22 mouse cellular contexts compared by ENCODE assay signal in genomic region chr15:12415536-12416200, GRCm38 (mm10).
DNase-seq lines count a peak whose midpoint lies in the region; ATAC-seq and TF ChIP-seq lines count a peak whose summit lies in the region.
"Had no signal": no experiment of that assay in that cellular context is flagged by ENCODE, and none has a peak within 500 bp of the region (broad histone marks: within the 10 kb centered on the region; RNA-seq: fewer than 3 reads in every experiment).

No protein-coding gene starts in this region.

- intact Hi-C loops in gastrocnemius, adult 2 months (cut with DNase I), result no loop called here

- no peaks in the 10 kb centered on the region for H3K36me3 ChIP-seq in intestine, embryonic 16.5 days (ENCODE audit: control insufficient read depth, insufficient read depth, low read length)
- no peaks in the 10 kb centered on the region for H3K36me3 ChIP-seq in intestine, embryonic 15.5 days
- H3K36me3 ChIP-seq: hindbrain, embryonic 13.5 days; lung, embryonic 15.5 days had no signal

- no peaks in the 10 kb centered on the region for H3K9me3 ChIP-seq in intestine, embryonic 16.5 days (ENCODE audit: control insufficient read depth, low read length)
- H3K9me3 ChIP-seq in intestine, embryonic 15.5 days, result no peaks in the 10 kb centered on the region
- H3K9me3 ChIP-seq: hindbrain, embryonic 13.5 days; limb, embryonic 13.5 days; lung, embryonic 15.5 days had no signal

- no peaks in the 10 kb centered on the region for H3K27me3 ChIP-seq in intestine, embryonic 16.5 days (replicated peaks; ENCODE audit: control insufficient read depth, insufficient read depth, low read length)
- H3K27me3 ChIP-seq in intestine, embryonic 15.5 days (replicated peaks), result no peaks in the 10 kb centered on the region
- H3K27me3 ChIP-seq: CH12.LX; hindbrain, embryonic 13.5 days; limb, embryonic 13.5 days; lung, embryonic 15.5 days had no signal

- TF ChIP-seq CTCF in gastrocnemius, adult 2 months (IDR thresholded peaks at IDR 0.05), result no peak

- H3K27ac ChIP-seq in gastrocnemius, adult 2 months, result peak overlapping the region; percentile 2
- H3K27ac ChIP-seq in intestine, embryonic 16.5 days (ENCODE audit: low read length), result peak overlapping the region; percentile 55; the same call in 1 of the 2 replicates
- H3K27ac ChIP-seq in intestine, embryonic 15.5 days, result no peak overlapping the region
- peak overlapping the region; percentile 72 for H3K27ac ChIP-seq in brown adipose tissue, adult 24 weeks (replicated peaks; ENCODE audit: low read depth, low read length)
- H3K27ac ChIP-seq: hindbrain, embryonic 13.5 days; kidney, postnatal 0 days; liver, embryonic 14.5 days; lung, embryonic 15.5 days had no signal

- no peak overlapping the region for H3K4me2 ChIP-seq in intestine, embryonic 16.5 days (ENCODE audit: low read depth, low read length)
- H3K4me2 ChIP-seq in intestine, embryonic 15.5 days (replicated peaks), result no peak overlapping the region
- H3K4me2 ChIP-seq: hindbrain, embryonic 13.5 days; limb, embryonic 13.5 days; lung, embryonic 15.5 days had no signal

- DNase-seq in gastrocnemius, adult 2 months, result no peak
- DNase-seq in gastrocnemius, postnatal 25 days, result no peak
- DNase-seq in heart, postnatal 4 days, result peak; percentile 30
- DNase-seq in thymus, postnatal 25 days, result no peak
- DNase-seq: adrenal gland, postnatal 14 days; cerebellum, adult 11-12 months; cerebellum, postnatal 14 days; embryo, embryonic 11 days; lung, postnatal 4 days; retina, postnatal 1 day; thymus, postnatal 4 days had no signal

- 78% methylated on average over 16 of the region's 16 CpGs for WGBS in intestine, embryonic 16.5 days
- 77% methylated on average over 16 of the region's 16 CpGs for WGBS in intestine, embryonic 15.5 days

- no peak overlapping the region for H3K9ac ChIP-seq in intestine, embryonic 16.5 days (ENCODE audit: low read depth, low read length)
- no peak overlapping the region for H3K9ac ChIP-seq in intestine, embryonic 15.5 days
- H3K9ac ChIP-seq: hindbrain, embryonic 13.5 days; limb, embryonic 13.5 days; liver, embryonic 14.5 days; lung, embryonic 15.5 days had no signal

- no peak overlapping the region for H3K4me3 ChIP-seq in gastrocnemius, adult 2 months
- no peak overlapping the region for H3K4me3 ChIP-seq in intestine, embryonic 16.5 days (ENCODE audit: low read length)
- H3K4me3 ChIP-seq in intestine, embryonic 15.5 days (replicated peaks), result no peak overlapping the region
- no peak overlapping the region for H3K4me3 ChIP-seq in brown adipose tissue, adult 24 weeks (ENCODE audit: insufficient read depth, low read depth, low read length)
- H3K4me3 ChIP-seq: hindbrain, embryonic 13.5 days; limb, embryonic 13.5 days; lung, embryonic 15.5 days had no signal

- ATAC-seq in intestine, embryonic 16.5 days, result no peak
- no peak for ATAC-seq in intestine, embryonic 15.5 days
- ATAC-seq: inflammation-experienced regulatory T-cells, adult 6 months; midbrain, embryonic 16.5 days had no signal

- H3K4me1 ChIP-seq in intestine, embryonic 16.5 days (ENCODE audit: control insufficient read depth, insufficient read depth, low read length), result 0 out of 2 replicates have a peak, but pooled peaks cover 6% of the 10 kb centered on the region
- H3K4me1 ChIP-seq in intestine, embryonic 15.5 days (replicated peaks), result peaks cover 10% of the 10 kb centered on the region; the same call in 1 of the 2 replicates
- H3K4me1 ChIP-seq in brown adipose tissue, adult 24 weeks (ENCODE audit: control insufficient read depth, insufficient read depth, insufficient read length, low read length), result peaks cover 16% of the 10 kb centered on the region
- H3K4me1 ChIP-seq: hindbrain, embryonic 13.5 days; limb, embryonic 13.5 days; lung, embryonic 15.5 days had no signal
